Mouse (Mus musculus) heart, adult 8-10 months (tissue): ENCODE measurements around the gene Sec16a. TPM values are rescaled to one million over a fixed set of nuclear protein-coding genes. Genes with fewer than 3 reads are reported as not detected.
A peak's percentile ranks its signal among the peaks of the same experiment; 100 is the strongest.

Experiments
- DNase-seq: peaks from one replicate; pipeline ENCODE4 v3.0.0; 2022; ENCODE audit warnings: low spot score
- total RNA-seq, 4 experiments: library from RNA; stranded (reverse); gene quantifications; 2 replicates each; pipeline ENCODE4 v1.2.4; 2022

Gene Sec16a
- total RNA-seq, 4 experiments from 2014 or later, result 40.7 to 45.7 (median 41.7) TPM

DNA sequence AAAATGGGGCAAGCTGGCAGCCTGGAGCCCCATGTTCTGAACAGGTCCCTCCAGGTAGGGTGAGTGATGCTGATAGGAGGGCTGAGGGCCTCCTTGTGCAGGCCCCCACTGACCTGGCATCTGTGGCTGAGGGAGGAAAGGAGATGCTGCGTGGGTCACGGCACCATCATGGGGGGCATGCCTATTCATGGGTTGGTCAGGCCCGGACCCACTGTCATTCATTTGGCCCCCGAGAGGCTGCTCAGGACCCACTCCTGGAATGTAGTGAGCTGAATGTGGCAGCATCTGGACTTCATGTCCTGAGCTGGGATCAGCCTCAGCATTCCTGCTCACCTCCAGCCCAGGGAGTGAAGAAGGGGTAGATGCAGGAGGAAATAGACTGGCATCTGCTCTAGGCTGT is 3.8 kb downstream of the Sec16a start:
- no peak for DNase-seq

DNA sequence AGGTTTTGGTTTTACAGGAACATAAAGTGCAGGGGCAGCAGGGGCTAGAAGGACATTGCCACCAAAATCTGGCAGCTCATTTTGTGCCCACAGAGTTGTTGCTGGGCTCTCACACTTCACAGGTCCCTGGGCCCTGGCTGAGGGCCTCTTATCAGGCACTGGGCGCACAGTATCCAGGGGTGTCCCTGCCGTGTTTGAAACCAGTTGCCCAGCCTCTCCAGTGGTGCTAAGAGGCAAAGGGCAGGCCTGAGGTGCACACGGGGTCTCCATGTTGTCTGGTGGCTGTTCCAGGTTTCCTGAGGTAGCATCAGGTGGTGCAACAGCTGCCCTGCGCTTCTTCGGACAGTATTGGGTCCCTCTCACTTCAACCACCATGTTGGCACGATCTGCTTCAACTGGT is 5.3 kb downstream of the Sec16a start:
- no peak for DNase-seq

DNA sequence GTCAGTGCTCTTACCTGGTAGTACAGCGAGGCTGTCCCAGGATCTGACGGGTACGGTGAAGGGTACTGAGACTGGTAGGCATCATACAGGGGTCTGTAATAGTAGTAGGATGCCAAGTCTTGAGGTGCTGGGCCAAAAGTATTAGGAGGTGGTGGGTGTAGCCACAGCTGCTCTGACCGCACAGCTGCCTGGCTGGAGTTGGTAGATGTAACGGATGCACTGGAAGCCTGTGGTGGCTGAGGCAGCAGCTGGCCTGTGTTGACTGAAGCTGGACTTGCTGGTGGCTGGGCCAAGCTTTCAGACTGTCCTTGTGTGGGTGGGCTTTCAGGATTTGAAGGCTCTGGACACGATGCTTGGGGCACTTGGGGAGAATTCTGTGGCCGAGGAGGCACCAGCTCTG is 6.6 kb downstream of the Sec16a start:
- no peak for DNase-seq

DNA sequence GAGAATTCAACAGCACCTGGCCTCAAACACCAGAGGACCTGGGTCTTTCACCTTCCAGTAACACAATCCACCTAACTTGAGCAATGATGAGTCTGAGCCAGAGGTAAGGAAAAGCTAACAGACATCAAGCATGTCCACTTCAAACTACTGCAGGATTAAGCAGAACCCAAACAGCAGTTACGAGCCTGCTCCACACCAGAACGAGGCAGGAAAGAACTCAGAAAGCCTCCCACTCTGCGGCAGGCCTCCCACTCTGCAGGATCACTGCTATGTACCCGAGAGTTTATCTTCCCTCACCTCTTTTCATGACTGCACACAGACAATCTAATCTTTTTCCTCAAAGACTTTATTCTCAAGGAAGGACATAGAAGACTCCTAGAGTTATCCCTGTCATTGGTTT is 7.8 kb downstream of the Sec16a start:
- no peak for DNase-seq

DNA sequence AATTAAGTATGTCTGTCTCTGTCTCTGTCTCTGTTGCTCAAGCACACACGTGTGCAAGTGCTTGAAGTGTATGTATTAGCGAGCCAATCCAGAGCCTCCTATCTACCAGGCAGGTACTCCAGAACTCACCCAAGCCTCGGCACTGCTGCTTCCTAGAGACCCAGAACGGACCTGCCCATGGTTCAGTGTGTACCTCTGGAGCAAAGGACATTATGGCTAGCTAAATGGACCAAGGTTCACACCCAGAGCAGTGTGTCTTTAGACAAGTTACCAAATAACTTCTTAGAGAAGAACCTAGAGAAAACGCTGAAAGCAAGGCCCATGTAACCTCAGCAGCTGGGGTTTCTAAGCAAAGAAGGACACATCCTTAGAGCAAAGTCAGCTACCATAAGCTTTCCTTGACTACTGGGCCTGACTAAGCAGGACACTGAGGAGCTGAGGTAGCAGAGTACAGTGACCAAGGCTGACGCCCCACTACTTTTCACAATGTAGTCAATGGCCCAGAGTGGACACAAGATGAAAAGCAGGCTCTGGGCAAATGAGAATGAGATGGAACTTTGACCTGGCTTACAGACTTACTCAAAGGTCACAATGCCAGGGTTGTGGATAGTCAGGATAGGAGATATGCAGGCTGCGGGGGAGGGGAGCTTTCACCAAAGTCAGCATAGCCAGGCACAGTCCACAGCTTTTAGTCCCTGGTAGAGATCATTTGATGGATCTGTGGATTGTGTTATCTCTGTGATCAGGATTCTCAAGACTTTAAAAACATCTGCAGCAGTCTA is 10.0 kb downstream of the Sec16a start:
- no peak for DNase-seq

DNA sequence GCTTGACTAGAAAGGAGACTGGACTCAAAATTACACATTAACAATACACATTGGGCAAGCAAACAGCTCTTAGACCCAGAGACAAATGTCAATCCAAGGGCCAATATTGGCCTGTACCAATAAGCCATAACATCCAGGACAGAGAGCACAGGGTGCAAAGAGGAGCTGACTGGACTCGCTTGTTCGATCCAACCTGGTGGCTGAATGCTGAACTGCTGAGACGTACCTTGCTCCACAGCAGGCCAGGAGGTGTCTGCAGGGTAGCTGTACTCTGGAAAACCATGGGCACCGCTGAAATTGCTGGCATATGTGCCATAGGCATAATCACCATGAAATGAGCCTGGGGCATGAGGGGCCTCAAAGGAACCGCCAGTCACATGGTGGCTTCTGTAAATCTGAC is 15.2 kb downstream of the Sec16a start:
- no peak for DNase-seq

DNA sequence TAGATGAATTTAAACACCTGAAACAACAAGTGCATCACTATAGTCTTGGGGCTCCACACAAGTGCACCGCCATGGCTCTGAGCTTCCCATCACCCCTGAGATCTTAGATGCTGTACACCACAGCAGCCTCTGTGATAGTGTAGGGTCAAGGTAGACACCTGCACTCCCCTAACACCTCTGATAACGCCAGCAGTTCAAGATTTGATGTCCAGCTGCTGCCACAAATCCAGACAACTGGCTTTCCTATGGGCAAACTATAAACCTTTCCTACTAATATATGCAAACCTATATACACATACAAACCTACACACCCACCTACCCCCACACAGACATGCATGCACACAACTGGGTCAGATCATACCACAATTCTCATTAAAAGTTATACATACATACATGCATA is 20.5 kb downstream of the Sec16a start:
- DNase-seq, result no peak

DNA sequence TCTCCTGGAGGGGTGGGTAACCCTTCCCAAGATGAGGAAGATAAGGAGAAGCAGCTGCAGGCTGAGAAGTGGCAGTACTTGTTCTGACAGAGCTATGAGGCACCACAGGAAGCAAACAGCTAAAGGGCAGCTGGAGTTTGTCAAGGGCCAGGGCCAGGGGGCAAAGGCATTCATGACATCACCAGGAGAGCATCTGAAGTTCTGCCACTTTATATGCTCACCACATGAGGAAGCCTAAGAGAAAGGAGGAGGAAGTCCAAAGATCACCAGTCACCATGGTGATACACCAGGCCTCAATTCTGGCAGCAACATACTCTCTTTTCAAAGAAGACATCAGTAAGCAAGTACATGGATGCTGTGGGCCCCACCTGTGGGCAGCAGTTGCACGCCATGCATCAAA is 21.9 kb downstream of the Sec16a start:
- DNase-seq, result no peak

DNA sequence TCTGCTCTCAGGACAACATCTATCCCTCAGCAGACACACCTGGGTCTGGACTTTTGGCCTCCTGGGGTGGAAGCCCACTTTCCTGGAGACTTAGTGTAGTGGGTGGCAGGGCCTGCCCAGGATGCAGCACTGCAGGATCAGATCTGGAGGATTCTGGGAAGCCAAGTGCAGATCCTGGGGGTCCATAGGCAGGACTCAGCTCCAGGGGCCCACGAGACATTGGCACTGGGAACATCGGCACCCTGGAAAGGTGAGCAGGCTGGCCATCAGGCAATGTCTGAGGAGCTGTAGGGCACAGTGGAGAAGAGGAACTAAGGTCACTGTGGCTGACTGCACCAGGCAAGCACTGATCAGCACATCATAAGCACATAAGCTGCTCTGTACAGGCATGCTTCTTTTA is 23.0 kb downstream of the Sec16a start:
- no peak for DNase-seq

DNA sequence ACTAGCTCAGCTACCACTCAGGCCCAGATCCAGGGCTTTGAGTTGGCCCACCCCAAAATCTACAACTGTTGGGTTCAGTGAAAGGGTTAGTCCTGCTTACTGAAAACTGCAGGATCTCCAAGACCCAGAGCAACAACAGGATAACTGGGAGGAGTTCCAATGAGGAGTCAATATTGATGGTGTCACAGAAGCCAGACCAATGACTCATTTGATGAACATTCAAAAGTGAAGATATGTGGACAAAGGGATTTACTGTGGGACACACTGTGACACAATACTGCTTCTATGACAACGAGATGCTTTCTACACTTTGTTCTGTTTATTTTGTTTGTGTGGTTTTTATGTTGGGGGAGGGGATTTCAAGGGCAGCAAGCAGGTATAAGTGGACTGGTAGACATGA is 26.9 kb downstream of the Sec16a start:
- DNase-seq, result no peak

DNA sequence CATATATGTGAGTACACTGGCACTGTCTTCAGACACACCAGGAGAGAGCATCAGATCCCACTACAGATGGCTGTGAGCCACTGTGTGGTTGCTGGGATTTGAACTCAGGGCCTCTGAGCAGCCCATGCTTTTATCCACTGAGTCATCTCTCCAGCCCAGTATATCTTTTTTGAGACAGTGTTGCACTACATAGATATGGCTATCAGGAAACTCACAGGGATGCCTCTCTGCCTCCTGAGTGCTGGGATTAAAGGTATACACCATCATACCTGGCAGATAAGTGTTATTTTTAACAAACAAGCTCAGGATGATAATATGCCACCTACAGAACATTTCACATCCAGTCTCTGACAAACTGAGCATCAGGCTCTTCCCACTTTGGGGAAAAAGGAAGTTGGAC is 27.9 kb downstream of the Sec16a start:
- no peak for DNase-seq

DNA sequence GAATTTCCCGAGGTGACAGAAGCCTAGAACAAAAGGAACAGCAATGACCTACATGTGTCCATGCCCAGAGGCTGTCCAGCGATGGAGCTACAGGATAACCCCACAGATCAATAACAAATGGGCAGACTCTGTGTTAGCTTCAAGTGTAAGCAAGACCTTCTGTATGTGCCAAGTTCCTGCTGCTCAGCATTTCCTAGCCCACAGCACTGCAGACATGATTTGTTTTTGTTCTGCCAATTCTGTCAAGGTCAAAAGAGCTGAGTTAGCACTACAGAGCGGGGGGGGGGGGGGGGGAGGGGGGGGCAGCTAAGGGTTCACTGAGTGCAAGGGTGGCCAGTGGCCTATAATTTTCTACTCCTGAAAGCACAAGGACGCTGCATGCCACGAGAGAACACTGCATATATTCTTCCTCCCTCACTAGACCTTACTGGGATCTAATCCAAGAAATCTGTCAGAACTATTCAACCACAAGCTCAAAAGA is 34.0 kb downstream of the Sec16a start:
- no peak for DNase-seq

DNA sequence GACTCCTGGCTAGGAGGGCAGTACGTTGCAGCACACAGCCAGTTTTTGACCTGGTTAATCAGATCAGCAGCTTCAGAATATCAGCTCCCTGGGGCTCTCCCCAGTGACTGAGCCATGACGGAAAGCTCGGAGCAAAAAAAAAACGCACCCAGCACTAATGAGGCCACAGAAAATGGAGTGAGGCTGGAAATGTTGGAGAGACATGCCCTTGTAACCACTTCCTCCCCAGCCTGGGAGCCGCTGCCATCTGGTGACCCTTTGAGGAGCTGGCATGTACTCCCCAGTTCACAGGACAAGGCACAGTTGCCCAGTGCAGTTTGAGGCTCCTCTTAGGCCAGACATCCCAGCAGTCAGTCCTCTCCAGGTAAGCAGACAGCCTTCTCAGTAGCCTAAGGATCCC is 34.9 kb downstream of the Sec16a start:
- no peak for DNase-seq

DNA sequence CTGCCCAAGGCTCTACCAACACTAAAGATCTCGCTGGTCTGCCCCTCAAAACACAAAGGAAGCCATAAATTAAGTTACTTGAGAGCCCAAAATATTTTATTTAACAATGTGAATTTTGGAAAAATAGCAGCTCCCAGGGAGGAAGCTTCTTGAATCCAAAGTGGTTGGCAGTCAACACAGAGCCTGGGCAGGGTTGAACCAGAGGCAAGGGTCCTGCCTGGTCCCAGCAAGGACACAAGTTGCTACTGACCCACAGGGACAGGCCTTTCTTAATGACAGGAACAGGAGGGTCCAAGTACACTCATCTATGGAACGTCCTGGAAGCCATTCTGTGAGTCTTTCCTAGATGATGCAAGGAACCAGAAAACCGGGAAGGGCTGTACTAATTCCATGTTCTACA is 35.7 kb downstream of the Sec16a start:
- DNase-seq, result no peak

DNA sequence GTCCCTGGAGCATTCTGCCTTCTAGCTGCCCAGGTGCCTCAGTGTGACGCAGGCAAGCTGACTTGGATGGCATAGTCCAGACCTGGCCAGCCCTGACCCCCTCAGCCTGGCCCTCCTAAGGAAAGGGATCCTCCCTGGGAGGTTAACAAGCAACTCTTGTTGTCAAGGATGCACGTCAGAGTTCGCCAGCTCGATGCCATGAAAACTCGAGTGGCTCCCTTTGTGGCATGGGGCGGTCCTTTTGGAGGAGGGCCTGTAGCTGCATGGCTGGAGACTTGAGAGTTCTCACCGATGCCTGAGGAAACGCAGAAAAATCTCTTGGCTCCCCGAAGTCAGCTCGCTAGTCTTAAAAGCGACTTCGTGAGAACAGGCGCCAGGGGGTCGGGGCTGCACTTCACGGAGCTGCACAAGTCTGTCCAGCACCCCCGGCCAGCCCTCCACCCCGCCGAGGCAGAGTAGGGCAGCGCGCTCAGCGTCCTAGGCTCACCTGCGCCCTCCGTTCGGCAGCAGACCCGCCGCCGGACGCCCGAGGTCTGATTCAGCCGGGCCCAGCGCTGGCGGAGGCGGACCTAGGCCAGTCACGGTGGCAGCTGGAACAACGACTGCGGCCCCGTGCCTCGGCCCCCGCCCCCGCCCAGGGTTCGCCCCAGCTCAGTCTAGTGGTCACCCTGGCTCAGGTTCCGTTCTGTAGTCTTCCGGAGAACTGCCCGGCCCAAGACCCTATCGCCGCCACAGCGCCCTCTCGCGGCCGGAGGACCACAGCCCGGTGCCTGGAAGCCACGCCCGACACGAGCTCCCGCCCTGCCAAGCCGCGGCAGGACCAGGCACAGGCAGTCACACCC is 36.3 kb downstream of the Sec16a start, which contains the start of gene Inpp5e:
TSS of gene Inpp5e (minus strand) at position 689 of the 842 bp plus-strand sequence.
- DNase-seq, result peak; percentile 97

DNA sequence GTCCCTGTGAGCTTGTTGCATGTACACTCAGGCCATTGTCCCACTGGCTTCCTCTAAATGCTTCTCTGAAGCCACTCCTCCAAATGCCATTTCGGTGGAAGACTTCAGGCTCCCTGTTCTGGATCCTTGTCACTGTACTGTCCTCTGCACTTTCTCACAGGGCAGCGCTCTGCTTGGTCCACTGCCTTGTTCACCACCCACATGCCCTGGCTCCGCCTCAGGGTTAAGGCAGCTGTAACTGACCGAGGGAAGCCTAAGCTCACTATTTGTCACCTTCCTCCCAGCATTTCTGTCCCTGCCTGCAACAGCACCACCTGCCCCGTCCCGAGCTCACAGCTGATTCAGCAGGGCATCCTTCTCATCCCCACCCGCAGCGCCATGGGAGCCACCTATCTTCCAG is 41.7 kb downstream of the Sec16a start:
- DNase-seq, result no peak

DNA sequence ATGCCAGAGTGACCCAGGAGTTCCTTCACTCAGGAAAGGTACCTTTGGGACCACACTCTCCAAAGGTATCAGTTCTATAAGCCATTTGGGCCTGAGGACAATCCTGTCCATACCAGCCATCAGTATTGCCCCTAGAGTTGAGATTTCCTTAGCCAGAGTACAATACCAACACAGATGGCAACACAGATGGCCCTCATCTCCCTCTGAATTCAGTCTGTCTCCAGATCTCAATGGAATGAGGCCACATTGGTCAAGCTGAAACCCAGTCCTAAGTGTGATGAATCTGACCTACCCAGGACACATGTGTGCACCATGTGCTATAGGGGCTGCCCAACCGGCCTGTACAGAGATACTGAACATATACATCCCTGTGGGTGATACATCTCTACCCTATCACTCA is 42.8 kb downstream of the Sec16a start:
- no peak for DNase-seq

DNA sequence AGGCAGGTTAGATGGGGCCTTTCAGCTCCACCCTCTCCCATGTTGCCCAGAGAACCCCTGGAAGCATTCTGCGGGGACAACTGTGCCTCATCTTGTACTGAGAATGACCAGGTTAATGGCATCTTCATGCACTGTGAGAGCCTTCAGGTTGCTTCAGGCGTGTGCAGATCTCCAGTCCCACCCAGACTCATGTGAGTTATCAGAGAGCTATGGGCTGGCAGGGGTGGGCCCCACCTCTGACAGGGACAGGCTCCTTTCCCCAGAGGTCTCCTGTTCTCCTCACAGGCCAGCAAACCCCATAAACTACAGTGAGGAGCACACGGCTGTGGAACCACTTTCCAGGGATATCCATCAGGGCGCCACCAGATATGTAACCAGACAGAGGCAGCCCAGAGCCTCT is 44.0 kb downstream of the Sec16a start:
- no peak for DNase-seq

DNA sequence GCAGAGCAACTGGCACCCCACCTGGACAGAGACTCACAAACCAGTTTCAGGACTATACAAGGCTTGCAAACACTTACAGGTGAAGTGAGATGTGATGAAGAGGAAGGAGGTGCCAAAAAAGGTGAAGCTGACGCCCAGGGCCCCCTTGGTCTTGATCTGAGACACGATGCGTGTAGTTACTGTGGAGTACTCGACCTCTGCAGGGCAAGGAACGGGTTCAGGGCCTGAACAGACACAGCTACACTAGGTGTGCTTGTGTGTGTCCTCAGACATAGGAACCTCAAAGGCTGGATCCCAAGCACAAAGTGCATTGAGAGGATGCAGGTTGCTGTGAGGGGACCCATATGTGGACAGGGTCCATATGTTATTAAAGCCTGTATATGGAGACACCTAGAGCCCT is 44.7 kb downstream of the Sec16a start:
- DNase-seq, result no peak

DNA sequence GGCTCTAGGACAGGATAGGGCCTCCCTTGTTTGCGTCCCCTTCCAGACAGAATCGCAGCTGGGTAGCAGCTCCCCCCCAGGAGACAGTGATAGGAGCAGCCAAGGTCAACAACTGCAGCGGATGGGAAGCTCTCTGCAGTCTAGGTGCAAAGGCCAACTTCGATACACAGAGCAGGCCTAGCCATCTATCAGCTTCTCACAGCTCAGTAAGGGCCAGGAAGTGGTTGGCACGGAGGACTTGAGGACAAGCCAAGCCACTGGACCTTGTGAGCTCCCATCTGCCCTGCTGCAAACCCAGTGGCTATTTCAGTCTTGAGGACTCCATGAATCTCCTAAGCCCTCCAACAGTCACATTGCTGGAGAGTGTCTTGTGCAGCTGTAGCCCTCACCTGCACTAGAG is 45.4 kb downstream of the Sec16a start:
- DNase-seq, result peak; percentile 51

DNA sequence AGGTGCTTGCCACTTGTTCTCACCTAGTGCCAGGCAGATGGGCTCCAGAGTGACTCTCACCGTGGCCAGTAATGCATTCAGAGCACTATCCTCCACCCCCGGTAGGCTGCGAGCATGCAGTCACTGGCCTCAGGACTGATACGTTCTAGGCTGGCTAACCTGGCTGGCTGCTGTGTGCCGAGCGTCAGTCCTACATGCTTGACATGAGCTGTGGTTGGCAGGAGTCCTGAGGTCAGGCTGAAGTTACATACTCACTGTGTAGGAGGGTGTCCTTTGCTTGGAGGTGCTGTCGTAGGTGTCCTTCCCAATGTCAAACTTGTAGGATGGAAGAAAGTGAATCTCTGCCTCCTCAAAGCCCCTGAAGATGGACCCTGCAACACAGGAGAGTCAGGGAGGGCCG is 46.0 kb downstream of the Sec16a start:
- no peak for DNase-seq

DNA sequence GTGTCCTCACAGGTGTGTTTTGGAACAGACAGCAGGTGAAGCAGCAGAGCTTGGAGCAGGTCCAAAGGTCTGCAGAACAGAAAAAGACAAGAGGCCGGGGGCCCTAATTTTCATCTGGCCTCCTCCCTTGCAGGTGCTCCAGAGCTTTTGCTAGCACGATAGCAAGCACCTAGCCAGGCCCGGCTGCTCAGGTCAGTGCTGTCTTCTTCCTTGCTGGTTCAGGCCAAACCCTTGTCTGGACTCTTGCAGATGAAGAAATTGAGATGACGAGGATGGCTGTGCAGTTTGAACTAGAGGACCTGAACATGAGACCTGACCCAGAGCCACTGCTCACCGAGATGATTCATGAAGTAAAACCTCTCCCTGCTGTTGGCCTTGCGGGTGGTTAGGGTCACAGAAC is 53.4 kb downstream of the Sec16a start:
- no peak for DNase-seq

DNA sequence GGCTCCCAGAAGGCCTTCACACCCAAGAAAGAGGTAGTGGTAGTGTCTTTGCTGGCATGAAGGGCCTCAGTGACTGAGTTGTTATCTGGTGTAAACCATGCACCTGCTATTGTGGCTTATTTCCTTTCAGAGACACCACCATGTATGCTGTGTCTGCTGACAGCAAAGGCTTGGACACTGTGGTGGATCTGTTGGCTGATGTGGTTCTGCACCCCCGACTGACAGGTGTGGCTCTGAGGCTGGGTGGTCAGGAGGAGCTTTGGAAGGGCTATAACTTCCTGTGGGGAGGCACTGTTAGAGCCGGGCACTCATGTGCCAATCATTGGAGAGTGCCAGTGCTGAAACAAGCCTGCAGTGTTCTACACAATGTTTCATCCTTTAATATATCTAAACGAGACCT is 54.1 kb downstream of the Sec16a start:
- no peak for DNase-seq
